Mouse (Mus musculus): ENCODE data around the gene Nova1.

GRCm38 (mm10) chr12:46666706-46667105, 152.0 kb downstream of the Nova1 start:
- TF ChIP-seq UBTF (IDR thresholded peaks at IDR 0.05; ENCODE audit: low read depth, low read length) (no peak), POLR2A (IDR thresholded peaks at IDR 0.05; ENCODE audit: low read depth, low read length) (no peak), RAD21 (IDR thresholded peaks at IDR 0.05; ENCODE audit: low read depth, low read length) (no peak), CTCF (conservative IDR thresholded peaks at IDR 0.05 in 1 of 2, IDR thresholded peaks at IDR 0.05 in 1 of 2; ENCODE audit: low read depth in 2 of 2, low read length in 2 of 2) (no peak), ZKSCAN1 (IDR thresholded peaks at IDR 0.05; ENCODE audit: borderline replicate concordance, low read depth, low read length) (no peak)
